Comparison of ENCODE assay signal across 18 mouse cellular contexts in genomic region chr7:89422650-89423049, GRCm38 (mm10). TPM values are rescaled to one million over a fixed set of nuclear protein-coding genes. Genes with fewer than 3 reads are reported as not detected.
DNase-seq lines count a peak whose midpoint lies in the region; ATAC-seq and TF ChIP-seq lines count a peak whose summit lies in the region.
"Had no signal": no experiment of that assay in that cellular context is flagged by ENCODE, and none has a peak within 500 bp of the region (broad histone marks: within the 10 kb centered on the region; RNA-seq: fewer than 3 reads in every experiment).

No protein-coding gene starts in this region.

- no peak overlapping the region for H3K4me3 ChIP-seq in kidney, adult 2 months (ENCODE audit: insufficient read depth, low read depth, low read length)
- no peak overlapping the region for H3K4me3 ChIP-seq in kidney, embryonic 16.5 days (ENCODE audit: low read length)
- H3K4me3 ChIP-seq: embryonic facial prominence, embryonic 12.5 days; forebrain, embryonic 15.5 days; hindbrain, embryonic 13.5 days had no signal

- no peaks in the 10 kb centered on the region for H3K36me3 ChIP-seq in kidney, adult 2 months (ENCODE audit: control insufficient read depth, insufficient read depth, low read length)
- no peaks in the 10 kb centered on the region for H3K36me3 ChIP-seq in kidney, embryonic 16.5 days (ENCODE audit: insufficient read depth, low read length)
- H3K36me3 ChIP-seq: embryonic facial prominence, embryonic 12.5 days; forebrain, embryonic 15.5 days; G1E; hindbrain, embryonic 13.5 days had no signal

- TF ChIP-seq POLR2A in kidney, adult 2 months (IDR thresholded peaks at IDR 0.05; ENCODE audit: low read depth, low read length) = no peak

- TF ChIP-seq CTCF in kidney, adult 2 months (conservative IDR thresholded peaks at IDR 0.05; ENCODE audit: insufficient read depth, insufficient read length, low read depth, low read length) = no peak

- no peaks in the 10 kb centered on the region for H3K27me3 ChIP-seq in kidney, adult 2 months (replicated peaks; ENCODE audit: control insufficient read depth, insufficient read depth, low read length)
- H3K27me3 ChIP-seq in kidney, embryonic 16.5 days (ENCODE audit: insufficient read depth, low read length) = no peaks in the 10 kb centered on the region
- H3K27me3 ChIP-seq: embryonic facial prominence, embryonic 12.5 days; forebrain, embryonic 15.5 days; hindbrain, embryonic 13.5 days had no signal

- no peak overlapping the region for H3K9ac ChIP-seq in kidney, embryonic 16.5 days (replicated peaks; ENCODE audit: low read length)
- H3K9ac ChIP-seq: embryonic facial prominence, embryonic 12.5 days; forebrain, embryonic 15.5 days; hindbrain, embryonic 13.5 days had no signal

- peak; percentile 35; the same call in 1 of the 2 replicates for ATAC-seq in kidney, embryonic 16.5 days (ENCODE audit: low FRiP score, low TSS enrichment)
- ATAC-seq: CD4-positive, CD25-positive, alpha-beta regulatory T cell, adult 4 months; forebrain, embryonic 15.5 days had no signal

- H3K27ac ChIP-seq in kidney, adult 2 months (ENCODE audit: insufficient read depth, low read depth, low read length) = peak overlapping the region; percentile 72
- peak overlapping the region; percentile 74 for H3K27ac ChIP-seq in kidney, embryonic 16.5 days (ENCODE audit: low read length)
- H3K27ac ChIP-seq: embryonic facial prominence, embryonic 12.5 days; forebrain, embryonic 15.5 days; hindbrain, embryonic 13.5 days had no signal

- peaks cover 20% of the 10 kb centered on the region for H3K4me1 ChIP-seq in kidney, adult 2 months (ENCODE audit: control insufficient read depth, insufficient read depth, low read length)
- H3K4me1 ChIP-seq in kidney, embryonic 16.5 days (ENCODE audit: insufficient read depth, low read length) = peaks cover 55% of the 10 kb centered on the region

- H3K9me3 ChIP-seq in kidney, embryonic 16.5 days (ENCODE audit: low read length) = no peaks in the 10 kb centered on the region
- H3K9me3 ChIP-seq: embryonic facial prominence, embryonic 12.5 days; forebrain, embryonic 15.5 days; G1E; hindbrain, embryonic 13.5 days had no signal

- 27% methylated on average over 8 of the region's 8 CpGs for WGBS in kidney, adult 2 months
- WGBS in kidney, embryonic 16.5 days = 9% methylated on average over 8 of the region's 8 CpGs

- peak; percentile 35 for DNase-seq in embryo, embryonic 10 days (ENCODE audit: low spot score)
- no peak for DNase-seq in embryo, embryonic 10.5 days (ENCODE audit: low spot score)
- peak; percentile 65 for DNase-seq in kidney, adult 2 months
- DNase-seq in kidney, adult 11 months = no peak
- DNase-seq in kidney, postnatal 25 days = no peak
- no peak for DNase-seq in urinary bladder, postnatal 10 days (ENCODE audit: low spot score)
- DNase-seq: B cell, adult 2 months; cerebellum, adult 2 months; cerebellum, postnatal 10 days; gastrocnemius, postnatal 36 days; heart, adult 11 months; heart, postnatal 10 days had no signal

- H3K4me2 ChIP-seq in kidney, embryonic 16.5 days (replicated peaks; ENCODE audit: low read depth, low read length) = 0 out of 2 replicates have a peak overlapping the region, but pooled peaks have one; percentile 6
- H3K4me2 ChIP-seq: embryonic facial prominence, embryonic 12.5 days; forebrain, embryonic 15.5 days; hindbrain, embryonic 13.5 days had no signal

RNA-seq across cellular contexts. Expression of gene Fzd4, which starts 18.5 kb away (rescaled TPM):
- 28.7 and 31.2 TPM in 2 replicates for polyA plus RNA-seq in kidney, adult 2 months (2012; rRNA removed)
- polyA plus RNA-seq in kidney, embryonic 16.5 days (2015; fragmentation: Nextera tagmentation; extraction: Ambion mirVana) = 28.1 and 31.0 TPM in 2 replicates
- polyA plus RNA-seq: CD4-positive, CD25-positive, alpha-beta regulatory T cell, adult 4 months; G1E had no signal

RNA-seq across cellular contexts. Expression of gene Tmem135, which starts 18.6 kb away (rescaled TPM):
- polyA plus RNA-seq in kidney, adult 2 months (2012; rRNA removed) = 53.6 and 100 TPM in 2 replicates
- 37.6 and 39.9 TPM in 2 replicates for polyA plus RNA-seq in kidney, embryonic 16.5 days (2015; fragmentation: Nextera tagmentation; extraction: Ambion mirVana)

Comparison
In these comparisons a context has a peak if more than half of its experiments do, and no peak if none do; other contexts are left out.
1. DNase-seq: peak in embryo, embryonic 10 days (single experiment) and kidney, adult 2 months (single experiment); none in embryo, embryonic 10.5 days (single experiment), kidney, adult 11 months (single experiment), kidney, postnatal 25 days (0 of 2) and urinary bladder, postnatal 10 days (single experiment).